Mouse (Mus musculus): Measurements from ENCODE around the gene Sp3. TPM values are rescaled to one million over a fixed set of nuclear protein-coding genes. Genes with fewer than 3 reads are reported as not detected.

Gene Sp3
- polyA plus RNA-seq, 1 experiment from 2014 or later, result 39.4 TPM

GRCm38 (mm10) chr2:72970302-72970701, 9.9 kb downstream of the Sp3 start:
- no peak overlapping the region for H3K9ac ChIP-seq
- H3K27ac ChIP-seq, result no peak overlapping the region
- WGBS, result 96% methylated on average over 4 of the region's 4 CpGs
- H3K9me3 ChIP-seq, result no peaks in the 10 kb centered on the region
- H3K4me2 ChIP-seq, result no peak overlapping the region
- peaks cover 14% of the 10 kb centered on the region; the same call in 1 of the 2 replicates for H3K36me3 ChIP-seq (replicated peaks)
- H3K4me3 ChIP-seq, result no peak overlapping the region
- H3K27me3 ChIP-seq (replicated peaks), result no peaks in the 10 kb centered on the region
- no peak for ATAC-seq (replicated peaks)
- H3K4me1 ChIP-seq, result peaks cover 14% of the 10 kb centered on the region; the same call in 1 of the 2 replicates

DNA sequence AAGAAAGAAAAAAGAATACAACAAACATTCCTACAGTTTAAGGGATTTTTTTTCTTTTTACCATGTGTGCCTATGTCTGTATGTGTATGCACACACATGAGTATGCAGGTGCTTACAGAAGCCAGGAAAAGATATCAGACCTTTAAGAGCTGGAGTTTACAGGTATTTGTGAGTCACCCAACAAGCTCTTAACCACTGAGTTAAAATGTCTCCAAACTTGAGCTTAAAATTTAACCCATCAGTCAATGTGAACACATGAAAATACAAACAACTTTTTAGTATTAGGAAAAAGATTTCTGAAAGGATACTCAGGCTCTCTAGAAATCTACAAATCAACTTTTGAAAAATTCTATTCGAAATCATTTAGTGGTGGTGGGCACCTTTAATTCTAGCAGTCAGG, 11.7 kb downstream of the Sp3 start:
- Histone ChIP-seq H3K9me3 (no peaks in the 10 kb centered on the region), H3K36me3 (replicated peaks) (peaks cover 14% of the 10 kb centered on the region; the same call in 1 of the 2 replicates), H3K9ac (no peak overlapping the region), H3K4me2 (no peak overlapping the region), H3K4me1 (0 out of 2 replicates have a peak, but pooled peaks cover 11% of the 10 kb centered on the region), H3K27ac (no peak overlapping the region), H3K27me3 (replicated peaks) (no peaks in the 10 kb centered on the region), H3K4me3 (no peak overlapping the region)
- WGBS, result 88% methylated on average over 1 of the region's 1 CpGs
- ATAC-seq (replicated peaks), result no peak

DNA sequence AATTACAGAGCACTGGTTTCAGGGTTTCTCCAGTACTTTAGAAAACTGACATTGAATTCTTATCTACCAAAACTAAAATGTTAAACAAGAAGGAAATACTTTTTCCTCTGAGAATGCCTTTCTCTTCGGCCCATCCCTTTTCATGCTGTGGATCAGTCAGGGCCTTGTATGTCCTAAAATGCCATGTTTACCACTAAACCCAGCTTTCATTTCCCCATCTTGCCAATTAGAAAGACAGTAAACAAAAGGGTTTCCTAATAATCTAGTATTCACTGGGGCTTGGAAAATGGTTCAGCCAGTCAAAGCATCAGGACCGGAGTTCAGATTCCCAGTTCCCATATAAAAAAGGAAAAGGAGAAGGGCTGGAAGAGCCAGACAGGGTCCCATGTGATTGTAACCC, 14.8 kb downstream of the Sp3 start:
- no peak for ATAC-seq (replicated peaks)
- Histone ChIP-seq H3K9me3 (no peaks in the 10 kb centered on the region), H3K4me2 (no peak overlapping the region), H3K9ac (no peak overlapping the region), H3K27ac (no peak overlapping the region), H3K36me3 (replicated peaks) (peaks cover 5% of the 10 kb centered on the region; the same call in 1 of the 2 replicates), H3K4me1 (0 out of 2 replicates have a peak, but pooled peaks cover 11% of the 10 kb centered on the region), H3K27me3 (replicated peaks) (no peaks in the 10 kb centered on the region), H3K4me3 (no peak overlapping the region)
- 90% methylated on average over 2 of the region's 2 CpGs for WGBS

DNA sequence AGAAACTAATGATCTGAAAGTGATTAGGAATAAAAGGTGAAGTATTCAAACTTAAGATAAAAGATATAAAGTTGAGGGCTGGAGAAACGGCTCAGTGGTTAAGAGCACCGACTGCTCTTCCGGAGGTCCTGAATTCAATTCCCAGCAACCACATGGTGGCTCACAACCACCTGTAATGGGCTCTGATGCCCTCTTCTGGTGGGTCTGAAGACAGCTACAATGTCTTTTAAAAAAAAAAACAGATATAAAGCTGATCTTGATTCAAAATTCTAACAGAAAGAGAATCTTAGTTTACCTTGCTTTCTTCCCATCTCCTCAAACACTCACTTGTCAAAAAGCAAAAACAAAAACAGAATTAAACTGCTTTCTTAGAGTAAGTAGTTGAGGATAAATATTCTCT, 23.8 kb downstream of the Sp3 start:
- no peak for ATAC-seq (replicated peaks)

GRCm38 (mm10) chr2:72952979-72953378, 27.3 kb downstream of the Sp3 start:
- Histone ChIP-seq H3K4me1 (no peaks in the 10 kb centered on the region), H3K27ac (no peak overlapping the region), H3K9me3 (no peaks in the 10 kb centered on the region), H3K27me3 (replicated peaks) (no peaks in the 10 kb centered on the region), H3K9ac (no peak overlapping the region), H3K36me3 (replicated peaks) (no peaks in the 10 kb centered on the region), H3K4me2 (no peak overlapping the region), H3K4me3 (no peak overlapping the region)
- 98% methylated on average over 3 of the region's 3 CpGs for WGBS
- ATAC-seq (replicated peaks), result no peak

More for the DNA sequence above, 23.8 kb downstream of the Sp3 start:
- Histone ChIP-seq H3K9ac (no peak overlapping the region), H3K36me3 (replicated peaks) (no peaks in the 10 kb centered on the region), H3K4me2 (no peak overlapping the region), H3K4me1 (no peaks in the 10 kb centered on the region), H3K9me3 (no peaks in the 10 kb centered on the region), H3K27ac (no peak overlapping the region), H3K27me3 (replicated peaks) (no peaks in the 10 kb centered on the region), H3K4me3 (no peak overlapping the region)
- 94% methylated on average over 3 of the region's 3 CpGs for WGBS

GRCm38 (mm10) chr2:72935937-72936336, 44.3 kb downstream of the Sp3 start:
- WGBS, result 18% methylated on average over 1 of the region's 1 CpGs
- Histone ChIP-seq H3K4me1 (no peaks in the 10 kb centered on the region), H3K36me3 (replicated peaks) (0 out of 2 replicates have a peak, but pooled peaks cover 4% of the 10 kb centered on the region), H3K9ac (no peak overlapping the region), H3K27me3 (replicated peaks) (no peaks in the 10 kb centered on the region), H3K4me3 (no peak overlapping the region), H3K4me2 (no peak overlapping the region), H3K27ac (no peak overlapping the region), H3K9me3 (no peaks in the 10 kb centered on the region)
- no peak for ATAC-seq (replicated peaks)

- Histone ChIP-seq H3K27ac (no peak overlapping the region), H3K9me3 (no peaks in the 10 kb centered on the region), H3K27me3 (replicated peaks) (no peaks in the 10 kb centered on the region), H3K4me1 (no peaks in the 10 kb centered on the region), H3K4me3 (no peak overlapping the region), H3K9ac (no peak overlapping the region), H3K4me2 (no peak overlapping the region), H3K36me3 (replicated peaks) (0 out of 2 replicates have a peak, but pooled peaks cover 4% of the 10 kb centered on the region)
- no peak for ATAC-seq (replicated peaks)
These were observed 48.1 kb downstream of the Sp3 start for GRCm38 (mm10) chr2:72932186-72932585.

- Histone ChIP-seq H3K9me3 (no peaks in the 10 kb centered on the region), H3K36me3 (replicated peaks) (no peaks in the 10 kb centered on the region), H3K27me3 (replicated peaks) (no peaks in the 10 kb centered on the region), H3K4me3 (no peak overlapping the region), H3K9ac (no peak overlapping the region), H3K27ac (no peak overlapping the region), H3K4me1 (no peaks in the 10 kb centered on the region), H3K4me2 (no peak overlapping the region)
- no peak for ATAC-seq (replicated peaks)
- WGBS, result 70% methylated on average over 10 of the region's 10 CpGs
These were observed 55.3 kb downstream of the Sp3 start for GRCm38 (mm10) chr2:72924981-72925380.

- Histone ChIP-seq H3K4me3 (no peak overlapping the region), H3K27ac (no peak overlapping the region), H3K9ac (no peak overlapping the region), H3K27me3 (replicated peaks) (no peaks in the 10 kb centered on the region), H3K4me1 (0 out of 2 replicates have a peak, but pooled peaks cover 2% of the 10 kb centered on the region), H3K9me3 (no peaks in the 10 kb centered on the region), H3K36me3 (replicated peaks) (no peaks in the 10 kb centered on the region), H3K4me2 (no peak overlapping the region)
- ATAC-seq (replicated peaks), result no peak
- 78% methylated on average over 4 of the region's 4 CpGs for WGBS
These were observed 64.1 kb downstream of the Sp3 start for GRCm38 (mm10) chr2:72916170-72916569.

GRCm38 (mm10) chr2:72915245-72915930, 64.9 kb downstream of the Sp3 start:
- H3K27me3 ChIP-seq (replicated peaks), result no peaks in the 10 kb centered on the region
- no peak overlapping the region for H3K4me2 ChIP-seq
- H3K9me3 ChIP-seq, result no peaks in the 10 kb centered on the region
- 85% methylated on average over 7 of the region's 7 CpGs for WGBS
- no peak overlapping the region for H3K9ac ChIP-seq
- H3K4me1 ChIP-seq, result 0 out of 2 replicates have a peak, but pooled peaks cover 2% of the 10 kb centered on the region
- ATAC-seq (replicated peaks), result no peak
- no peak overlapping the region for H3K4me3 ChIP-seq
- H3K27ac ChIP-seq, result no peak overlapping the region
- no peaks in the 10 kb centered on the region for H3K36me3 ChIP-seq (replicated peaks)

- H3K4me3 ChIP-seq, result no peak overlapping the region
- no peak overlapping the region for H3K27ac ChIP-seq
- H3K27me3 ChIP-seq (replicated peaks), result no peaks in the 10 kb centered on the region
- no peaks in the 10 kb centered on the region for H3K9me3 ChIP-seq
- H3K4me1 ChIP-seq, result 0 out of 2 replicates have a peak, but pooled peaks cover 2% of the 10 kb centered on the region
- no peaks in the 10 kb centered on the region for H3K36me3 ChIP-seq (replicated peaks)
- ATAC-seq (replicated peaks), result no peak
- no peak overlapping the region for H3K4me2 ChIP-seq
- WGBS, result 54% methylated on average over 7 of the region's 7 CpGs
- no peak overlapping the region for H3K9ac ChIP-seq
These were observed 66.8 kb downstream of the Sp3 start for GRCm38 (mm10) chr2:72913458-72913760.

- Histone ChIP-seq H3K27ac (no peak overlapping the region), H3K36me3 (replicated peaks) (no peaks in the 10 kb centered on the region), H3K4me3 (no peak overlapping the region), H3K27me3 (replicated peaks) (no peaks in the 10 kb centered on the region), H3K9me3 (no peaks in the 10 kb centered on the region), H3K4me2 (no peak overlapping the region), H3K4me1 (0 out of 2 replicates have a peak, but pooled peaks cover 2% of the 10 kb centered on the region), H3K9ac (no peak overlapping the region)
- 79% methylated on average over 11 of the region's 11 CpGs for WGBS
- ATAC-seq (replicated peaks), result no peak
These were observed 67.4 kb downstream of the Sp3 start for GRCm38 (mm10) chr2:72912708-72913457.
